16 mouse cellular contexts compared by ENCODE assay signal in genomic region chr2:68415691-68416090, GRCm38 (mm10). TPM values are rescaled to one million over a fixed set of nuclear protein-coding genes. Genes with fewer than 3 reads are reported as not detected.
DNase-seq lines count a peak whose midpoint lies in the region; ATAC-seq lines count a peak whose summit lies in the region.
"Had no signal": no experiment of that assay in that cellular context is flagged by ENCODE, and none has a peak within 500 bp of the region (broad histone marks: within the 10 kb centered on the region; RNA-seq: fewer than 3 reads in every experiment).

No protein-coding gene starts in this region.

- H3K4me2 ChIP-seq in heart, embryonic 15.5 days, result peak overlapping the region; percentile 17; the same call in 1 of the 2 replicates
- H3K4me2 ChIP-seq: embryonic facial prominence, embryonic 15.5 days; limb, embryonic 13.5 days; lung, embryonic 15.5 days had no signal

- peaks cover 70% of the 10 kb centered on the region for H3K4me1 ChIP-seq in heart, embryonic 15.5 days (replicated peaks)
- H3K4me1 ChIP-seq: embryonic facial prominence, embryonic 15.5 days had no signal

- H3K27me3 ChIP-seq in heart, embryonic 15.5 days, result no peaks in the 10 kb centered on the region
- H3K27me3 ChIP-seq: embryonic facial prominence, embryonic 15.5 days; limb, embryonic 13.5 days; lung, embryonic 15.5 days had no signal

- peak; percentile 12 to 33 for DNase-seq in lung, adult 18-20 months
- DNase-seq in lung, postnatal 14 days, result no peak
- peak; percentile 24 to 39 for DNase-seq in cerebellum, postnatal 10 days
- DNase-seq in kidney, postnatal 36 days, result peak; percentile 56 to 81
- DNase-seq in c-Kit-positive CD71-positive TER-119-positive erythroid progenitor cells, embryonic 14.5 days (ENCODE audit: low spot score), result no peak
- no peak for DNase-seq in right cerebral cortex, postnatal 14 days
- DNase-seq in thymus, postnatal 4 days, result no peak
- DNase-seq: gastrocnemius, postnatal 36 days; layer of hippocampus, adult 9-11 months; right cerebral cortex, postnatal 25 days had no signal

- H3K9me3 ChIP-seq in heart, embryonic 15.5 days (replicated peaks), result no peaks in the 10 kb centered on the region
- H3K9me3 ChIP-seq: embryonic facial prominence, embryonic 15.5 days; limb, embryonic 13.5 days; lung, embryonic 15.5 days had no signal

- 31% methylated on average over 6 of the region's 6 CpGs for WGBS in heart, embryonic 15.5 days

- H3K36me3 ChIP-seq in heart, embryonic 15.5 days, result no peaks in the 10 kb centered on the region
- H3K36me3 ChIP-seq: embryonic facial prominence, embryonic 15.5 days; limb, embryonic 13.5 days; lung, embryonic 15.5 days had no signal

- H3K27ac ChIP-seq in heart, embryonic 15.5 days, result peak overlapping the region; percentile 78
- H3K27ac ChIP-seq: embryonic facial prominence, embryonic 15.5 days; hindbrain, postnatal 0 days; limb, embryonic 13.5 days; lung, embryonic 15.5 days had no signal

- H3K4me3 ChIP-seq in heart, embryonic 15.5 days, result no peak overlapping the region
- H3K4me3 ChIP-seq: embryonic facial prominence, embryonic 15.5 days; limb, embryonic 13.5 days; lung, embryonic 15.5 days had no signal

- ATAC-seq in heart, embryonic 15.5 days (replicated peaks; ENCODE audit: insufficient number of reproducible peaks, insufficient read depth, low FRiP score, low read depth), result peak; percentile 85
- ATAC-seq: forebrain, embryonic 14.5 days; hindbrain, postnatal 0 days had no signal

- 0 out of 2 replicates have a peak overlapping the region, but pooled peaks have one; percentile 5 for H3K9ac ChIP-seq in heart, embryonic 15.5 days
- H3K9ac ChIP-seq: embryonic facial prominence, embryonic 15.5 days; limb, embryonic 13.5 days; lung, embryonic 15.5 days had no signal

RNA-seq across cellular contexts. Expression of gene Stk39, which starts 56.4 kb away (rescaled TPM):
- 54.8 and 66.2 TPM in 2 replicates for polyA plus RNA-seq in heart, embryonic 15.5 days (2015; fragmentation: Nextera tagmentation; extraction: Ambion mirVana)

Comparison
In these comparisons a context has a peak if more than half of its experiments do, and no peak if none do; other contexts are left out.
1. DNase-seq: peak in lung, adult 18-20 months (2 of 2), cerebellum, postnatal 10 days (2 of 2) and kidney, postnatal 36 days (2 of 2); none in lung, postnatal 14 days (single experiment), c-Kit-positive CD71-positive TER-119-positive erythroid progenitor cells, embryonic 14.5 days (single experiment), right cerebral cortex, postnatal 14 days (single experiment) and thymus, postnatal 4 days (single experiment).